Mouse (Mus musculus) cerebellum, adult (tissue): ENCODE measurements around the gene Gdf15.

ENCODE experiments used
- ATAC-seq: cut with Nextera tagmentation; 2 replicates; pipeline ENCODE4 v1.9.2; 2017; ENCODE audit warnings: mild to moderate bottlenecking, moderate library complexity, mixed read lengths; ENCODE audit not compliant: insufficient number of reproducible peaks, low FRiP score, low TSS enrichment

Gdf15 gene

GRCm38 (mm10) chr8:70632346-70632892 is at the start of gene Gdf15:
Gdf15 (minus strand) TSS chr8:70632456.
- ATAC-seq, result no peak

- ATAC-seq, result no peak
Observed at GRCm38 (mm10) chr8:70681410-70681809, 49.2 kb upstream of the Gdf15 start.

GRCm38 (mm10) chr8:70680039-70680438 is 47.8 kb upstream of the Gdf15 start:
- no peak for ATAC-seq

GRCm38 (mm10) chr8:70679404-70679803 is 47.1 kb upstream of the Gdf15 start:
- no peak for ATAC-seq

GRCm38 (mm10) chr8:70678679-70679078 is 46.4 kb upstream of the Gdf15 start:
- ATAC-seq, result no peak

GRCm38 (mm10) chr8:70677451-70678080 is 45.3 kb upstream of the Gdf15 start:
- ATAC-seq, result no peak

- ATAC-seq, result no peak
Observed at GRCm38 (mm10) chr8:70675336-70675735, 43.1 kb upstream of the Gdf15 start.

GRCm38 (mm10) chr8:70674716-70675115 is 42.5 kb upstream of the Gdf15 start:
- no peak for ATAC-seq

GRCm38 (mm10) chr8:70674109-70674508 is 41.9 kb upstream of the Gdf15 start:
- no peak for ATAC-seq

- peak; percentile 93 for ATAC-seq
Observed at GRCm38 (mm10) chr8:70673079-70673856, 41.0 kb upstream of the Gdf15 start, which contains the start of gene Lsm4. Lsm4 (plus strand) TSS chr8:70673248.

GRCm38 (mm10) chr8:70672325-70673078 is 40.2 kb upstream of the Gdf15 start:
- ATAC-seq, result no peak

GRCm38 (mm10) chr8:70671615-70672324 is 39.5 kb upstream of the Gdf15 start:
- no peak for ATAC-seq

GRCm38 (mm10) chr8:70667071-70667470 is 34.8 kb upstream of the Gdf15 start:
- ATAC-seq, result no peak

GRCm38 (mm10) chr8:70665599-70665998 is 33.3 kb upstream of the Gdf15 start:
- ATAC-seq, result no peak

GRCm38 (mm10) chr8:70664631-70665030 is 32.4 kb upstream of the Gdf15 start:
- ATAC-seq, result no peak

- no peak for ATAC-seq
Observed at GRCm38 (mm10) chr8:70663691-70664090, 31.4 kb upstream of the Gdf15 start.

- ATAC-seq, result 0 out of 2 replicates have a peak, but pooled peaks have one; percentile 22
Observed at GRCm38 (mm10) chr8:70660273-70660725, 28.0 kb upstream of the Gdf15 start, which contains the start of gene Pgpep1. Pgpep1 (minus strand) TSS chr8:70660388.

GRCm38 (mm10) chr8:70659604-70660272 is 27.5 kb upstream of the Gdf15 start:
- ATAC-seq, result peak; percentile 41

- peak; percentile 33; the same call in 1 of the 2 replicates for ATAC-seq
Observed at GRCm38 (mm10) chr8:70658897-70659603, 26.8 kb upstream of the Gdf15 start.
